Mouse (Mus musculus) C2C12 (cell line): ENCODE data around the gene Vars2. TPM values are rescaled to one million over a fixed set of nuclear protein-coding genes. Genes with fewer than 3 reads are reported as not detected.

Experiments
- H3K27me3 ChIP-seq: one replicate; pipeline ENCODE4 v1.6.1; 2011; ENCODE audit not compliant: control insufficient read depth, insufficient read depth, insufficient read length
- H3K36me3 ChIP-seq: one replicate; pipeline ENCODE4 v1.6.1; 2011; ENCODE audit not compliant: control insufficient read depth, insufficient read depth
- H3K4me3 ChIP-seq: one replicate; pipeline ENCODE4 v1.5.1; 2011; ENCODE audit warnings: mild to moderate bottlenecking, control low read depth; ENCODE audit not compliant: poor library complexity, insufficient read depth, severe bottlenecking
- H3K79me2 ChIP-seq: one replicate; pipeline ENCODE4 v1.6.1; 2011; ENCODE audit not compliant: control insufficient read depth, insufficient read depth
- H3K79me3 ChIP-seq: one replicate; pipeline ENCODE4 v1.6.1; 2011; ENCODE audit warnings: low read depth, control low read depth
- H3ac ChIP-seq: one replicate; pipeline ENCODE3; 2011; ENCODE audit warnings: low read depth; ENCODE audit not compliant: control insufficient read depth, insufficient read length
- CEBPB ChIP-seq: IDR thresholded peaks from one replicate; pipeline ENCODE4 v1.6.1; 2011; ENCODE audit warnings: low read depth, mild to moderate bottlenecking, control low read depth, moderate library complexity
- CTCF ChIP-seq: IDR thresholded peaks from one replicate; pipeline ENCODE4 v1.5.1; 2011; ENCODE audit not compliant: control insufficient read depth, insufficient read depth, insufficient read length
- FOSL1 ChIP-seq: IDR thresholded peaks from one replicate; pipeline ENCODE4 v1.8.0; 2011; ENCODE audit warnings: mild to moderate bottlenecking, low read length; ENCODE audit not compliant: poor library complexity, insufficient read depth, severe bottlenecking
- MAX ChIP-seq: IDR thresholded peaks from one replicate; pipeline ENCODE4 v1.6.1; 2011; ENCODE audit warnings: mild to moderate bottlenecking, control low read depth
- MYOD1 ChIP-seq: IDR thresholded peaks from one replicate; pipeline ENCODE4 v1.6.1; 2011; ENCODE audit warnings: low read depth; ENCODE audit not compliant: control insufficient read depth, insufficient read length
- MYOG ChIP-seq: IDR thresholded peaks from one replicate; pipeline ENCODE4 v1.6.1; 2011; ENCODE audit not compliant: control insufficient read depth, insufficient read length; ENCODE audit errors: extremely low read depth
- USF1 ChIP-seq: IDR thresholded peaks from one replicate; pipeline ENCODE4 v1.6.1; 2011; ENCODE audit warnings: low read depth, mild to moderate bottlenecking, control low read depth, moderate library complexity
- polyA plus RNA-seq: library from polyadenylated mRNA; unstranded; fragments of >200 nt; fragmentation: generic; extraction: Trizol; gene quantifications from one replicate; pipeline ENCODE4 v1.2.1, GENCODE M21; 2012; ENCODE audit warnings: missing spikeins

The Vars2 gene
- polyA plus RNA-seq, 1 experiment: 12.6 TPM

DNA sequence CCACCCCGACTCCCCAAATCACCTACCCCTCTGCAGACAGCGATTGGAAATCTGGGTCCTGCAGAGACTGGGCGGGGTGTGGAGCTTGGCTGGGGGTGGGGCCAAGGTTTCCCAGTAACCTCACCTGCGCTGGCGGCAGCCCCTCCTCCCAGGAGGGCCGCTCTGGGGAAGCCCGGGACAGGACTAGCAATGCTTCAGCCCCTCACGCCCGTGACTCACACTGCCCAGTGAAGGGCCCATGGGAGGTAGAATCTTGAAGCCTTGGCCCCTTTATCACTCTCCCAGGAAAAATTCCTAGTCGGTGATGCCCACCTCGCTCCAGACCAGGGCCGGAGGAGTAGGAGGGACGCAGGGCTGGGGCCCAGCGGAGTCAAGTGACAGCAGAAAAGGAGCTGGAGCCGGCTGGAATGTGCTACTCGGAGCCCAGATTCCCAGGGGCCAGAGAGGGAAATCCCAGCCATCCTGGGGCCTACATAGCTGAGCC lies 34.6 kb upstream of the Vars2 start:
- no peak for TF ChIP-seq FOSL1
- TF ChIP-seq MAX: peak; percentile 13
- Histone ChIP-seq H3K4me3 (peak overlapping the region; percentile 46), H3K79me3 (peaks cover 7% of the 10 kb centered on the region), H3K79me2 (peaks cover 22% of the 10 kb centered on the region), H3K36me3 (no peaks in the 10 kb centered on the region), H3K27me3 (no peaks in the 10 kb centered on the region), H3ac (peak overlapping the region; percentile 80)

DNA sequence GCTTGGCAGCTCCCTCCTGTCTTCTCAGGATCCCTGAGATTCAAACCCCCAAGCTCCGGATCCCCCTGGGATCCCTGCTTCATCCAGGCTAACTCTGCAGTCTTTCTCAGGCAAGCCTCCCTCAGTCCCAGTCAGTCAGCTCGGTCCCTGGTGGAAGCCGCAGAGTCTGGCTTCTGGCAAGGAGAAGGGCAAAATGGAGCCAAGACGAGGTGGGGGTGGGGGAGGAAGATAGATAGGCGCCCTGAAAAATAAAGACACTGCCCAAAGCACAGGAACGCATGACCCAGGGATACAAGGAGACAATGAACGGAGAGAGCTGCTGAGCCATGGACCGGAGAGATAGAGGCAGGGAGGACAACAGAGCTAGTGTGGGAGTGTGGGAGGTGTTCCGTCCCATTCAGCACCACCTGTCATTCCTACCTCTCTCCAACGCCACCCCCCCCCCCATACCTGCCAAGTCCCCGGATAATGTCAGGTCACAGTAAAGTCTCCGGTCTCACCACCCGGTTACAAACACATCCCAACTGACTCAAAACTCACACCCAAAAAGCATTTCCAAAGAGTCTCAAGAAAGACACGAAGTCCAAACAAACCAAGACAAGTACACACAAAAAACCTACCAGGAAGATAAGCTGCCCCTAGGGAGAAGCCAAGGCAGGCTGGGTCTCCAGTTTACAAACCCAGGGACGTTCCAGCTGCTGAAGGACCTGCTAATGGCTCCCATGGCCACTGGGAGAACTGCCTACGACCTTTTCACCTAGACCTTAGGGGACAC lies 34.0 kb upstream of the Vars2 start:
- Histone ChIP-seq H3K79me3 (peaks cover 12% of the 10 kb centered on the region), H3ac (peak overlapping the region; percentile 80), H3K36me3 (no peaks in the 10 kb centered on the region), H3K4me3 (peak overlapping the region; percentile 46), H3K27me3 (no peaks in the 10 kb centered on the region), H3K79me2 (peaks cover 28% of the 10 kb centered on the region)
- TF ChIP-seq CTCF (no peak), MYOG (no peak), FOSL1 (no peak), MYOD1 (no peak), CEBPB (no peak), MAX (no peak)

DNA sequence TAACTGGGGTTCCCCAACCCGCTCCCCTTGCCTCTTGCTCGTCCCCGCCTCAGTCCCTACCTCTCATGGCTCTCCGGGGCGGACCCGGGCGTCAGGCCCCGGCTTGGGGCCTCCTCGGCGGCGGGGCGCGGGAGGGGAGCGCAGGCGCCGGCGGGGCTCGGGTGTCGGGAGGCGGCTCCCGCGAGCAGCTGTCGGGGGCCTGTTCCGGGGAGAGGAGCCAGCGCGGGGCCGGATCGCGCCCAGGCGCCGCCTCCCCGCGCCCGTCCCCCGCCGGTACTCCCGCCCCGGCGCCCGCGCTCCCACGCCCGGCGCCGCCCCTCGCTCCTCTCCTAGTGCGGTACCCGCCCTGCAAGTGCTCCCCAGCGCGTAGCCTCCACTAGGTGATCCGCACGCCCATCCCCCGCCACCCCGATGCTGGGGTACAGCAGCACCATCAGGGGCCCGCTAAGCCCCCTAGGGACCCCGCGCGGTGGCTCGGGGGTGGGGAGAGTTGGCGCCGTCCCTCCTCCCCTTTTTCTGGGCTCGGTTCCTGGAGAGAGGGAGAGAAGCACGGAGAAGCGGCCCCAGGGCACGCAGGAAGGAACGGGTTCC lies 33.1 kb upstream of the Vars2 start:
- Histone ChIP-seq H3K4me3 (peak overlapping the region; percentile 46), H3K27me3 (no peaks in the 10 kb centered on the region), H3K36me3 (peaks cover 2% of the 10 kb centered on the region), H3ac (peak overlapping the region; percentile 80), H3K79me2 (peaks cover 37% of the 10 kb centered on the region), H3K79me3 (peaks cover 21% of the 10 kb centered on the region)
- TF ChIP-seq MYOD1 (peak; percentile 32), MAX (no peak), CTCF (no peak)

DNA sequence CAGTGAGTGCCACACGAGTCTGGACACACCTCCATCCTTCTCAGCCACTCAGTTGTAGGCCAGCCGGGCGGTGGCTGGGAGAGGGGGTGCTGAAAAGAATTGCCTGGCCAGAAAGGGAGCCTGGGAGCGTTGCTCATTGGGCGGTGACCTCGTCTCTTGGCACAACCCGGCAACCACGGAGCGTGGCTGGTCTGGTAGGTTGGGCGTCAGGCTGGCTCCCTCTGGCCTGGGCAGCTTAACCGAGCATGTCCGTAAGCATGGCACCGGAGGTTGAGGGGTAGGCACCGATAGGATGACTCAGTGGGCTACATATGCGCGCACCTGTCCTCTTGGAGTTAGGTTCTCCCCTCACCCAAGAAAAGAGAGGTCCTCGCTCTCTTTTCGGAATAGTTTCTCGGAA lies 32.5 kb upstream of the Vars2 start:
- Histone ChIP-seq H3ac (peak overlapping the region; percentile 66), H3K4me3 (peak overlapping the region; percentile 46), H3K36me3 (peaks cover 4% of the 10 kb centered on the region), H3K79me3 (peaks cover 26% of the 10 kb centered on the region), H3K79me2 (peaks cover 43% of the 10 kb centered on the region), H3K27me3 (no peaks in the 10 kb centered on the region)
- TF ChIP-seq CEBPB (no peak), CTCF (no peak), USF1 (no peak), MYOD1 (peak; percentile 70), MYOG (no peak), MAX (peak; percentile 91), FOSL1 (no peak)

DNA sequence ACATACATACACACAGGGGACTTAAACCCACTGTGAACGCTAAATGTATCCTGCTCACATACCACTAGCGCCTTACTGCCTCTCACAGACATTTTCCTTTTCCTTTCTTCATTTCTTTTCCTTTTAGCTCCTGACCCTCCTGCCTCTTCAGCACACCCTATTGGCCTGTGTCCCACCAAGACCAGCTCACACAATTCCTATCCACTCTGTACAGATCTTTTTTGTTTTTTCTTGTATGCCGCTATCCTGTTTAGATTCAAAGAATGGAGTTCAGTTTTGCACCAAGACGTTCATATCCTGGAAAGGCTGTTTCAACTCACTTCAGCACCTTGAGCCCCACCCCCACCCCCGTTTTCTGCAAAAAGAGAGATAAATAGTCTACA lies 31.1 kb upstream of the Vars2 start:
- no peak for TF ChIP-seq CEBPB
- TF ChIP-seq FOSL1: no peak
- TF ChIP-seq MYOG: no peak
- TF ChIP-seq CTCF: no peak
- no peak for TF ChIP-seq MYOD1
- no peak for TF ChIP-seq USF1
- no peak for TF ChIP-seq MAX
- Histone ChIP-seq H3K4me3 (no peak overlapping the region), H3K36me3 (peaks cover 8% of the 10 kb centered on the region), H3K79me3 (peaks cover 26% of the 10 kb centered on the region), H3ac (no peak overlapping the region), H3K27me3 (no peaks in the 10 kb centered on the region), H3K79me2 (peaks cover 56% of the 10 kb centered on the region)
